Mouse (Mus musculus) G1E (cell line): ENCODE data around the gene Rgs3. TPM values are rescaled to one million over a fixed set of nuclear protein-coding genes. Genes with fewer than 3 reads are reported as not detected.

Source experiments
- ATAC-seq: 2 replicates; pipeline ENCODE4 v1.8.0; 2016; ENCODE audit warnings: mild to moderate bottlenecking; ENCODE audit not compliant: insufficient number of reproducible peaks, poor library complexity, low FRiP score, severe bottlenecking; ENCODE audit errors: extremely low read depth
- DNase-seq: peaks from one replicate; pipeline ENCODE4 v3.0.0; 2012; ENCODE audit warnings: low spot score
- H3K27me3 ChIP-seq: 2 replicates; pipeline ENCODE4 v1.6.1; 2012; ENCODE audit warnings: mild to moderate bottlenecking, low read length, inconsistent platforms; ENCODE audit not compliant: insufficient read depth
- H3K36me3 ChIP-seq: replicated peaks from 2 replicates; pipeline ENCODE3; 2012; ENCODE audit warnings: mild to moderate bottlenecking, inconsistent platforms
- H3K4me1 ChIP-seq: 2 replicates; pipeline ENCODE4 v1.6.1; 2012; ENCODE audit warnings: low read depth, low read length, inconsistent platforms, mixed read lengths; ENCODE audit not compliant: insufficient read depth
- H3K4me3 ChIP-seq: 2 replicates; pipeline ENCODE4 v1.5.1; 2012; ENCODE audit warnings: low read depth, mild to moderate bottlenecking, inconsistent platforms, low read length, moderate library complexity, mixed read lengths
- H3K9me3 ChIP-seq: replicated peaks from 2 replicates; pipeline ENCODE4 v1.6.1; 2012; ENCODE audit warnings: inconsistent platforms
- CTCF ChIP-seq: IDR thresholded peaks from 2 replicates; pipeline ENCODE4 v1.5.1; 2012; ENCODE audit warnings: low read depth, low read length, inconsistent platforms, mixed read lengths
- GATA1 ChIP-seq: IDR thresholded peaks from 2 replicates; pipeline ENCODE4 v1.6.1; 2012; ENCODE audit warnings: borderline replicate concordance, low read length, inconsistent platforms, mixed read lengths
- GATA2 ChIP-seq: IDR thresholded peaks from 2 replicates; pipeline ENCODE4 v1.6.1; 2012; ENCODE audit warnings: low read depth, low read length, inconsistent platforms, borderline replicate concordance
- POLR2AphosphoS5 ChIP-seq: IDR thresholded peaks from 2 replicates; pipeline ENCODE4 v1.6.1; 2012; ENCODE audit warnings: low read depth, low read length, inconsistent platforms; ENCODE audit not compliant: insufficient replicate concordance
- TAL1 ChIP-seq: conservative IDR thresholded peaks from 2 replicates; pipeline ENCODE4 v1.6.1; 2012; ENCODE audit warnings: low read depth, low read length, inconsistent platforms, mixed read lengths
- polyA plus RNA-seq: library from polyadenylated mRNA; stranded (reverse); fragments of >175 nt; gene quantifications from 2 replicates; pipeline ENCODE4 v1.2.3, GENCODE M21; 2012
- total RNA-seq, 2 experiments: library from RNA; stranded (forward) in 1 of 2; stranded (reverse) in 1 of 2; fragments of 200-1000 nt in 1 of 2; fragments of >200 nt in 1 of 2; fragmentation: Nextera tagmentation in 1 of 2; gene quantifications; 2 replicates each; pipeline ENCODE4 v1.2.3; 2014 to 2017

The Rgs3 gene
- total and polyA plus RNA-seq, 3 experiments, result 0.16 TPM; not detected in 2

DNA sequence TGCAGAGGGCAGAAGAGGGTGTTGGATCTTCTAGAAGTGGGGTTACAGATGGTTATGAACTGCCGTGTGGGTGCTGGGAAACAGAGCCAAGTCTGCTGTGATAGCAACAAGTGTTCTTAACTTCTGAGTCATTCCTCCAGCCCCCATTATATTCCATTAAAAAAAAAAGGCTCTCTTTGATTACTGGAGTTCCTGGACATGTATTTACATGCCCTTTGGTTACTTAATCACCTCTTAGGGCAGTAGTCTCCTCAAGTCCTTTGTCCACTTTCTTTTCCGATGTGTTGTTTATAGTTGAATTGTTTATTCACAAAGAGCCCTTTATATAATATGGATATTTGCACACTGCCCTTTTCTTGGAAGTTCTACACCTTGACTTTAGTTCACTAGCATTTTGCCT is 106.2 kb downstream of the Rgs3 start:
- no peaks in the 10 kb centered on the region for H3K27me3 ChIP-seq
- TF ChIP-seq GATA1 (no peak), TAL1 (no peak)
- H3K4me3 ChIP-seq, result no peak overlapping the region
- H3K9me3 ChIP-seq, result peaks cover 64% of the 10 kb centered on the region
- ATAC-seq (no peak), DNase-seq (no peak)
- H3K36me3 ChIP-seq, result no peaks in the 10 kb centered on the region
- H3K4me1 ChIP-seq, result no peaks in the 10 kb centered on the region

DNA sequence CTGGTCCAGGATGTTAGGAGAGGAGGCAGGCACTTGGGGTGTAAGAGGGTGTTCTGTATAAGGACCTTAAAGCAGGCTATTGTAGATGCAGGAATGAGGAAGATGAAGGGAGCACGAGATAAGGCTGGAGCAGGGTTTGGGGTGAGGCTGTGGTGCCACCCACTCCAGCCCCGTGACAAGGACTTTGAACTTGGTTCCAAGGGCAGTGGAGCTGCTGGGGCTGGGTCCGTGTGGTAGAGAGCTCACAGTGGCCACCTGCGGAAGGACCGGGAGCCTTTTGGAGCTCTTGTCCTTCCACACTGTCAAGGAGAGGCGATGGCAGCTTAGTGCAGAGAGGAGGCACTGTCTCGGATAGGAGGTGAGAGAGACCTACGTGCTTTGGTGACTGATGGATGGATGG is 109.0 kb downstream of the Rgs3 start:
- no peak for TF ChIP-seq GATA1
- no peak for TF ChIP-seq CTCF
- TF ChIP-seq POLR2AphosphoS5, result no peak
- TF ChIP-seq TAL1, result no peak
- no peak for TF ChIP-seq GATA2
- Histone ChIP-seq H3K4me1 (no peaks in the 10 kb centered on the region), H3K27me3 (no peaks in the 10 kb centered on the region), H3K9me3 (peaks cover 67% of the 10 kb centered on the region), H3K36me3 (no peaks in the 10 kb centered on the region), H3K4me3 (no peak overlapping the region)
- no peak for DNase-seq
- ATAC-seq, result no peak

DNA sequence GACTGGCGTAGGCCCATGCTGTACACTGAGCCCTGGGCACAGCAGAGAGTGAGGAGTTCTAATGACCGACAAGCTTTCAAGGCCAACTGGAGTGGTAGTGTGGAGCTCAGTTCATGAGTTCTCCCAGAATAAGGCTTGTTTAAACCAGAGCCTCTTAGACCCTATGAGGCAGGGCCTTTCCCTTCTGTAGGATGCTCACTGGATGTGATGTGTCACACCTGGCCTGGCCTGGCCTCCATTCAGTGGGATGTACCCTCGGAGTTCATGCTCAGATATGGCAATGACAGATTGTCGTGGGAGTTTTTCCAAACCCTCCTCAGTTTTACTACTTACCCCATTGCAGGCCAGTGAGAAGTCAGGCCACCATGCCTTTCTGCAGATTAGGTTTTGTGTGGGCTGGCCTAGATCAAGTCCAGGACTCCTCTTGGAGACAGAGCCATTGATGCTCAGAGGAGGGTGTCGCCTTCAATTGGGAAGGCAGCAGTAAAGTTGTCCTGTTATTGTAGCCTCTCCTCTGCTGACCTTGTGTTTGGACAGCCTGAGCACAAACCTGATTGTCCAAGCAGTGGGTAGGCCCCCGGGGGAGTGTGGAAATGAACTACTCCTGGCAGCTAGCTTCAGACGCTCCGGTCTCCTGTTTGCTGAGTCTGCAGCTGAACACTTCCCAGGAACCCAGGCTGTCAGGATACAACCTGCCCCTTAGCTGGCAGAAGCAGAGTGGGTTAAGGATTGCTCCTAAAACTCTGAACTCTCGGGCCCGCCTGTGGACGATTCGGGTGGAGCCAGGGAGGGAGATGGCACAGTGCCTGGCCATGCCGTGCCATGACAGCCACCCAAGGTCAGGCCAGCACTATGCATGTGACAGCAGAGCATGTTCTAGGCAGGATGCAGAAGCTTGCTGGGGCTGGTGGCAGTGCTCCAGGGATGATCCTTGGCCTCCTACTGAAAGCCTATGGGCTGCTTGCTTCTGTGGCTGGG is 109.7 kb downstream of the Rgs3 start:
- no peak for ATAC-seq
- no peaks in the 10 kb centered on the region for H3K27me3 ChIP-seq

DNA sequence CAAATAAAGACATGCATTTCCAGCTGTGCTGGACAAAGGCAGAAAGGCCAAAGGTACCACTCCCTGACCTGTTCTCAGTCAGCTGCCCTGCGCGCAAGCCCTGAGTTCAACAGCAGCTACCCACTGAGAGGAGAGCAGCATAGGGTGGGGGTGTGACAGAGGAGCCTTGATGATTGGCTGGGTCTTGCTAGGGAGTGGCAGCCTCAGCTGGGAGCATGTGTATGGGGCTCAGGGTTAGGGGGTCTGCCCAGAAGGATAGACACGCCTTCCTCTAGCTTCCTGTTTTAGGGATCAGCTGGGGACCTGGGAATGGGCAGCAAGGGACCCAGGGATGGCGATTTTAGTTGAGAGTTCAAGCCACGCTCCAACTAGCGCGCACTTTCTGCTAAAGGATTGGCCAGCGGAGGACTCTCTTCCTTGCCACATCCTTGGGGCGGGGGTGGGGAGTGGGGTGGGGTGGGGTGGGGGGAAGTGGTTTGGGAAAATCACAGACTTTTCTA is 113.9 kb downstream of the Rgs3 start:
- Histone ChIP-seq H3K4me1 (no peaks in the 10 kb centered on the region), H3K36me3 (no peaks in the 10 kb centered on the region), H3K27me3 (no peaks in the 10 kb centered on the region), H3K4me3 (no peak overlapping the region), H3K9me3 (peaks cover 92% of the 10 kb centered on the region)
- TF ChIP-seq GATA2 (no peak), GATA1 (no peak), POLR2AphosphoS5 (no peak), CTCF (no peak), TAL1 (no peak)
- ATAC-seq, result no peak
- DNase-seq, result no peak

More for the DNA sequence above, 109.7 kb downstream of the Rgs3 start:
- no peak for DNase-seq
- Histone ChIP-seq H3K36me3 (no peaks in the 10 kb centered on the region), H3K9me3 (peaks cover 67% of the 10 kb centered on the region), H3K4me3 (no peak overlapping the region), H3K4me1 (no peaks in the 10 kb centered on the region)
- TF ChIP-seq GATA2, result no peak
- no peak for TF ChIP-seq TAL1
- TF ChIP-seq GATA1, result no peak
- no peak for TF ChIP-seq CTCF
- no peak for TF ChIP-seq POLR2AphosphoS5

DNA sequence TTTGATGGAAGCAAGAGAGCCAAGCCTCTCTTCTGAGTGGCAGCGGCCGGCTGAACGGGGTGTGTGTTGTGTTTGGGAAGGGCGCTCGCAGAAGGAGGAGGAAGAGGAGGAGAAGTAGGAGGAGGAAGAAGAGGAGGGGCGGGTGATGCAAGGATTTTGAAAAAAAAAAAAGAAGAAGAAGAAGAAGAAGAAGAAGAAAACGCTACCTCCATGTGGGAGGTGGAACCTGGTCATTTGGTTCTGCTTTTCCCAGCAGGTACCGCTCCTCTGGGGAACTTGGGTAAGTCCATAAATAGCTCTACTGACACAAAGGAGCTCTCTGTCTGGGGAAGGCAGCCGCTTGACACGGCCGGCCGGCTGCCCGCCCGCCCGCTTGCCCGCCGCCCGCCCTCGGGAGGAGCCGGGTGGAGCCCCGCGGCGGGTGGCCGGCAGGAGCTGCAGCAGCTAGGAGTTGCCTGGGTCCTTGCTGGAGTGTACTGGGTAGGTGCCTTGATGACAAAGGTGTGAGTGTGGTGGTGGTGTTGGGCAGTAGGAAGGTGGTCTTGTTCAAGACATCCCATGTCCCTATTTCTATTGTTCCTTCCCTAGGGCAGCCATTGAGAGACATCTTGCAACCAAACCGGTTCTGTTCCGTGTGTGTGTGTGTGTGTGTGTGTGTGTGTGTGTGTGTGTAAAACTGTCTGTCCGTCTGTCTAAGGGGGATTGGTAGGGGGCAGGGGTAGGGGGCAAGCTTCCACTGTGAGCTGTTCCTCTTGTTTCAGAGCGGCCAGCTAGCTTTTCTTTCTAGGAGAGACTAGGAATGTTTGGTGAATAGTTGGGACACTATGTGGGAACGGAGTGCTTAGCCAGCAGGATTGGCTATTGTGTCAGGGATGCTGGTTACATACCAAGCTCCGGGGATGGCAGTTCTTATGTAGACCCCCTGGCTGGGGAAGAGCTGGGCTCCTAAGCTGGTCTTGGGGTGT is 114.7 kb downstream of the Rgs3 start:
- TF ChIP-seq GATA2 (no peak), GATA1 (no peak), TAL1 (no peak)
- no peaks in the 10 kb centered on the region for H3K4me1 ChIP-seq
- ATAC-seq, result no peak

DNA sequence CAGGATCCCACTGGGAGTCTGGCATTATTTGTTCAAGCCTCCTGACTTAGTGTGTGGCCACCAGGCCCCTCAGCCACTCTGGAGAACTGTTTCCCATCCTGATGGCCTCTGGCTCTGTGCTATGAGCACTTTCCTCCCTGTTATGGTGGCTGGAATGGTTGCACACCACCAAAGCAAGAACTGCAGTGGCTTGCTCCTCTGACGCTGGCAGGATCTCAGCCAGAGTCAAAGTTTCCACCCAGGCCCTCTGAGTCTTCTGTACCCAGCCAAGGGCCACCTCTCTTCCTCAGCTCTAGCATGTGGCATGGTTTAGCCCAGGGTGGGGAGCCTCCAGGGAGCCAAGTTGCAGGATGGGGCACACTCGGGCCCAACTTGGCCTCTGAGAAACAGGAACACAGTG is 115.7 kb downstream of the Rgs3 start:
- DNase-seq (no peak), ATAC-seq (no peak)
- no peak overlapping the region for H3K4me3 ChIP-seq
- H3K36me3 ChIP-seq, result no peaks in the 10 kb centered on the region
- TF ChIP-seq GATA1, result no peak
- TF ChIP-seq GATA2, result no peak
- TF ChIP-seq POLR2AphosphoS5, result no peak
- TF ChIP-seq TAL1, result no peak
- no peak for TF ChIP-seq CTCF
- peaks cover 87% of the 10 kb centered on the region for H3K9me3 ChIP-seq
- no peaks in the 10 kb centered on the region for H3K4me1 ChIP-seq
- no peaks in the 10 kb centered on the region for H3K27me3 ChIP-seq

More for the DNA sequence above, 114.7 kb downstream of the Rgs3 start:
- Histone ChIP-seq H3K9me3 (peaks cover 91% of the 10 kb centered on the region), H3K36me3 (no peaks in the 10 kb centered on the region), H3K4me3 (no peak overlapping the region), H3K27me3 (no peaks in the 10 kb centered on the region)
- DNase-seq, result no peak
